Mouse (Mus musculus): ENCODE data around the gene Bcl7b.

The Bcl7b gene

GRCm38 (mm10) chr5:135169479-135169878, 1.4 kb downstream of the Bcl7b start:
- DNase-seq (ENCODE audit: low spot score), result no peak

GRCm38 (mm10) chr5:135171688-135172220, 3.7 kb downstream of the Bcl7b start:
- no peak for DNase-seq (ENCODE audit: low spot score)

- DNase-seq (ENCODE audit: low spot score), result no peak
These were observed 4.9 kb downstream of the Bcl7b start for GRCm38 (mm10) chr5:135172986-135173385.

GRCm38 (mm10) chr5:135175086-135175485, 7.0 kb downstream of the Bcl7b start:
- DNase-seq (ENCODE audit: low spot score), result no peak

- no peak for DNase-seq (ENCODE audit: low spot score)
These were observed 10.4 kb downstream of the Bcl7b start for GRCm38 (mm10) chr5:135178523-135178922.

GRCm38 (mm10) chr5:135178996-135179395, 10.9 kb downstream of the Bcl7b start:
- no peak for DNase-seq (ENCODE audit: low spot score)

- no peak for DNase-seq (ENCODE audit: low spot score)
These were observed 11.5 kb downstream of the Bcl7b start for GRCm38 (mm10) chr5:135179616-135180015.

- DNase-seq (ENCODE audit: low spot score), result no peak
These were observed 12.7 kb downstream of the Bcl7b start for GRCm38 (mm10) chr5:135180796-135181195.

GRCm38 (mm10) chr5:135181776-135182175, 13.7 kb downstream of the Bcl7b start:
- no peak for DNase-seq (ENCODE audit: low spot score)

- DNase-seq (ENCODE audit: low spot score), result no peak
These were observed 15.2 kb downstream of the Bcl7b start for GRCm38 (mm10) chr5:135183131-135183861.

- DNase-seq (ENCODE audit: low spot score), result no peak
These were observed 16.9 kb downstream of the Bcl7b start for GRCm38 (mm10) chr5:135185016-135185415.

- DNase-seq (ENCODE audit: low spot score), result no peak
These were observed 17.5 kb downstream of the Bcl7b start for GRCm38 (mm10) chr5:135185596-135185995.

GRCm38 (mm10) chr5:135186231-135186620, 18.1 kb downstream of the Bcl7b start:
- DNase-seq (ENCODE audit: low spot score), result no peak

- DNase-seq (ENCODE audit: low spot score), result peak; percentile 100
These were observed 18.7 kb downstream of the Bcl7b start, which contains the start of gene Baz1b for GRCm38 (mm10) chr5:135186621-135187348. TSS of gene Baz1b (plus strand) at chr5:135187264.

GRCm38 (mm10) chr5:135187349-135188213, 19.5 kb downstream of the Bcl7b start:
- DNase-seq (ENCODE audit: low spot score), result peak; percentile 73

- DNase-seq (ENCODE audit: low spot score), result no peak
These were observed 20.1 kb downstream of the Bcl7b start for GRCm38 (mm10) chr5:135188214-135188554.

GRCm38 (mm10) chr5:135189281-135190022, 21.4 kb downstream of the Bcl7b start:
- no peak for DNase-seq (ENCODE audit: low spot score)

- no peak for DNase-seq (ENCODE audit: low spot score)
These were observed 23.5 kb downstream of the Bcl7b start for GRCm38 (mm10) chr5:135191620-135192019.

- no peak for DNase-seq (ENCODE audit: low spot score)
These were observed 24.3 kb downstream of the Bcl7b start for GRCm38 (mm10) chr5:135192431-135192830.

GRCm38 (mm10) chr5:135196367-135196766, 28.3 kb downstream of the Bcl7b start:
- DNase-seq (ENCODE audit: low spot score), result no peak

GRCm38 (mm10) chr5:135202763-135203162, 34.7 kb downstream of the Bcl7b start:
- DNase-seq (ENCODE audit: low spot score), result no peak

- DNase-seq (ENCODE audit: low spot score), result no peak
These were observed 40.1 kb downstream of the Bcl7b start for GRCm38 (mm10) chr5:135208197-135208596.
